Mouse (Mus musculus): Measurements from ENCODE around the gene Ksr1. TPM values are rescaled to one million over a fixed set of nuclear protein-coding genes. Genes with fewer than 3 reads are reported as not detected.

Gene Ksr1
- total and polyA plus RNA-seq, 2 experiments from 2014 or later = 1.9 to 51.3 TPM

DNA sequence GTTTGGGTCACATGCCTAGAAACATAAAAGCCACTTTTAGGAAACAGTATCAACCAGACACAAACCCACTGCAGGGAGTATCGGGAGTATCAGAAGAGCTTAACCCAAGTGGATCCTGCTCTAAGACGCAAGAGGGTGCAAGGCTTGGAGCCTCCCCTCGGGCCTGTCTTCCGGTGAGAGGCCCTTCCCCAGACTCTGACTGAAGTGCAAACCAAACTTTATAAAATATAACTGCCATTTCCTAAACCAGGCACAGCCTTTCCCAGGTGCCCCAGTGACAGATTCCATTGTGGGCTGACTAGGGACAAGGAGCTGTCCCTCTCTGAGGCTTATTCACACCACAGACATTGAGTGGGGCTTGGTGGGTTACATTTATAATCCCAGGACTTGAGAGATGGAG, 123.4 kb downstream of the Ksr1 start:
- no peak for TF ChIP-seq CTCF (IDR thresholded peaks at IDR 0.05; ENCODE audit: low read depth)
- WGBS = 81% methylated on average over 4 of the region's 4 CpGs
- ATAC-seq (no peak), DNase-seq (ENCODE audit: low spot score) (no peak)
- Histone ChIP-seq H3K9ac (replicated peaks; ENCODE audit: low read length) (no peak overlapping the region), H3K4me1 (ENCODE audit: insufficient read depth, low read length) (no peaks in the 10 kb centered on the region), H3K27me3 (ENCODE audit: insufficient read depth, low read length) (no peaks in the 10 kb centered on the region), H3K9me3 (ENCODE audit: low read length) (no peaks in the 10 kb centered on the region), H3K36me3 (ENCODE audit: insufficient read depth, low read length) (peaks cover 19% of the 10 kb centered on the region), H3K4me2 (ENCODE audit: low read depth, low read length) (no peak overlapping the region), H3K27ac (no peak overlapping the region), H3K4me3 (ENCODE audit: low read length) (no peak overlapping the region)

DNA sequence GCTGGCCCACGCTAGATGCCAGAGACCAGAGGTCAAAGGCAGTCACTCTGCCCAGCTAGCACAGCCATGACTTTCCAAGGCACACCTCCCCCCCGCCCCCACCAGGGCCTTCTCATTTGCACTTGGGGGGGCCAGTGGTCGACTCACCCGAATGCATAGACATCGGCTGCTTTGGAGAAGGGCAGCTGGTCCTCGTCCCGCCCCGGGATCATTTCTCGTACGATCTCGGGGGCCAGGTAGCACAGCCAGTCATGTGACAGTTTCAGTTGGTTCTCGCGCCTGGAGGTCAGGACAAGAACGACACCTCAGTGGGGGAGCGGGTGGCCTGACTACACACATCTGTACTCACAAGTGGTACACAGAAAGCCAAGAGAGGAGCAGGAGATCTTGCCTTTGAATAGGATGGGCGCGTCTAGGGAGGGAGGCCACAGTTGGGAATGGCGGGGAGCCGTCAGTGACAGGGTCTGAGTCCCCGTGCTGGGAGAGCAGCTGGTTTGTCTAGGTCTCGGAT, 125.6 kb downstream of the Ksr1 start:
- TF ChIP-seq CTCF (IDR thresholded peaks at IDR 0.05; ENCODE audit: low read depth) = no peak
- no peak overlapping the region for H3K4me2 ChIP-seq (ENCODE audit: low read depth, low read length)
- ATAC-seq (no peak), DNase-seq (ENCODE audit: low spot score) (no peak)
- no peak overlapping the region for H3K4me3 ChIP-seq (ENCODE audit: low read length)
- no peaks in the 10 kb centered on the region for H3K27me3 ChIP-seq (ENCODE audit: insufficient read depth, low read length)
- H3K4me1 ChIP-seq (ENCODE audit: insufficient read depth, low read length) = no peaks in the 10 kb centered on the region
- 75% methylated on average over 21 of the region's 21 CpGs for WGBS
- H3K27ac ChIP-seq = no peak overlapping the region
- no peaks in the 10 kb centered on the region for H3K9me3 ChIP-seq (ENCODE audit: low read length)
- H3K9ac ChIP-seq (replicated peaks; ENCODE audit: low read length) = no peak overlapping the region
- H3K36me3 ChIP-seq (ENCODE audit: insufficient read depth, low read length) = peaks cover 17% of the 10 kb centered on the region

DNA sequence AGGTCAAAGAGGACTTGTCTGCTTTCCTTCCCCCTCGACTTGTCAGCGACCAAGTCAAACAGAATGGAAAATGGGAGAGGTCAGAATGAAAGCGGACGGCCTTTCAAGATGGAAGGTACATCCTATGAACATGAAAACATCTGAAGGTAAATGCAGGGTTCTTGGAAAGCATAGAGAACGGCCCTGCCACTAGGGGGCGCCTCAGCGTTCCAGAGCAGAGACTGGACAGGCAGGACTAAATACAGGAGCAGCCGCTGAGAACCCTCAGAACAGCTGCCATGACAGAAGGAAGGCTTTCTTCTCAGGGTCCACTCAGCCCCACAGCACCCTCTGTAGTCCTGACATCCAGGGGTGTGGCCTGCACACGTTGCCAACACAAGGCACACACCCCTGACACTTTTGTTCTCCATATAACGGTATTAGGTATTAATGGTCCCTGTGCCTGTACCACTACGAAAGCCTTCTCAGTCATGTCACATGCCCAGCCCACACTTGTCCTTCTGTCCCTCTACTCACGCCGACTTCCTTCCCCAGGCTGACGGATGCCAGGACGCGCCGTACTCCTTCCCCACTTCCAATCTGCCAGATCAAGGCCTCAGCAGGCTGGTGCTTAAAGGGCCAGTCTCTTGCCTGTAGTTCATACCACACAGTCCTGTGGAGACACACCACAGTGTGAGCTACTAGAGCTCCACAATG, 126.2 kb downstream of the Ksr1 start:
- no peak for ATAC-seq
- H3K27ac ChIP-seq = no peak overlapping the region
- no peaks in the 10 kb centered on the region for H3K4me1 ChIP-seq (ENCODE audit: insufficient read depth, low read length)
- WGBS = 81% methylated on average over 17 of the region's 17 CpGs
- H3K4me3 ChIP-seq (ENCODE audit: low read length) = no peak overlapping the region
- no peaks in the 10 kb centered on the region for H3K27me3 ChIP-seq (ENCODE audit: insufficient read depth, low read length)
- H3K9me3 ChIP-seq (ENCODE audit: low read length) = no peaks in the 10 kb centered on the region
- H3K36me3 ChIP-seq (ENCODE audit: insufficient read depth, low read length) = peaks cover 17% of the 10 kb centered on the region
- H3K4me2 ChIP-seq (ENCODE audit: low read depth, low read length) = no peak overlapping the region
- no peak for DNase-seq (ENCODE audit: low spot score)
- peak; percentile 63 for TF ChIP-seq CTCF (IDR thresholded peaks at IDR 0.05; ENCODE audit: low read depth)
- no peak overlapping the region for H3K9ac ChIP-seq (replicated peaks; ENCODE audit: low read length)

DNA sequence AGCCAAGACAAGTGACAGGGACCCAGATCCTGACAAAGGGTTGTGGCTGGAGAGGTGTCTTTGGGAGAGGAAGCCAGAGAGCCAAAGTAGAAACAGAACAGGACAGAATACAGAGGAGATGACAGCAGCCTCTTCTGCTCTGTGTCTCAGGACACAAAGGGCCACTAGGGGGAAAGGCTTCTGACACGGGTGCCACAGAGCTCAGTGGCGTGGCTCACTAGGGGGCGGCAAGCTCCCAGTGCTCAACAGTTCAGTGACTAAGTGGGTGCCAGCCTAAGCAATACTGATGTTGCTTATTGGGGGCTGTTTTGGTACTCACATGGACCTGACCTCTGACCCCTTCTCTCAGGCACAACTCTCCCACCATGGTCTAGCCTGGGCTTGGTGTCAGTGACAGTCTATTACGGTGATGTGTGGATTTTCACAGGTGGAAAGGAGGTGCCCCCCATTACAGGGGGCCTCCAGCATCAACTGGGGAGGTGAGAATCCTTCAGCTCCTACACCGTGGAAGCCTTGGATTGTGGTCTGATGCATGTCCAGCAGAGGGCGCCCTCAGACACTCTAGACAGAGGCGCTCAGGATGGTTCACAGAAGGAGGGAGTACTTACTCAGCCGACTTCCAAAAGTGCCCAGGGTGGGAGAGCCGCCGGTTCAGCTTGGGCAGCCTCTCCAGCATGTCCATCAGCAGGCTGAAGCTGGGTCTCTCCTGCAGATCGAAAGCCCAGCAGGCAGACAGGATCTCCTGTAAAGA, 127.1 kb downstream of the Ksr1 start:
- Histone ChIP-seq H3K9me3 (ENCODE audit: low read length) (no peaks in the 10 kb centered on the region), H3K27ac (no peak overlapping the region), H3K4me1 (ENCODE audit: insufficient read depth, low read length) (no peaks in the 10 kb centered on the region), H3K27me3 (ENCODE audit: insufficient read depth, low read length) (no peaks in the 10 kb centered on the region), H3K4me2 (ENCODE audit: low read depth, low read length) (no peak overlapping the region), H3K9ac (replicated peaks; ENCODE audit: low read length) (no peak overlapping the region), H3K4me3 (ENCODE audit: low read length) (no peak overlapping the region), H3K36me3 (ENCODE audit: insufficient read depth, low read length) (peaks cover 17% of the 10 kb centered on the region)
- ATAC-seq (peak; percentile 59), DNase-seq (ENCODE audit: low spot score) (peak; percentile 74)
- WGBS = 61% methylated on average over 11 of the region's 11 CpGs
- TF ChIP-seq CTCF (IDR thresholded peaks at IDR 0.05; ENCODE audit: low read depth) = peak; percentile 79

DNA sequence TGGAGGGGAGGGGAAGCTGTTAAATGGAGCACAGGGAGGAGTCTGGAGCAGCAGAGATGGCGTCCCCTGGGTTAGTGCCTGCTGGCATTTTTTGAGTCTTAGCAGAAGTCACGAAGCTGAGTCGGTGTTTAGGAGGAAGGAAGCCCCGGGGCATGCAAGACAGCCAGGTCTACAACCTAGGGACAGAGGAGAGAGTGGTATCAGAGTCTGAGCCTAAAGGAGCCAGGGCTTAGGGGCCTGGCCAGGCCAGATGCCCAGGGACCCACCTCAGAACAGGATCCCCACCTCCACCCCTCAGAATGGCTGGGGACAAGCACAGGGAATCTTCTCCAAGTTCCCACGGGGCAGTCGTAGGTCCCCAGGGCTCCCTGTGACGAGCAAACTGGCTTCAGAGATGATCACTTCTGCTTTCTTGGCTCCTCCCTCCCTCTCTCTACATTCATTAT, 129.0 kb downstream of the Ksr1 start:
- no peak overlapping the region for H3K4me3 ChIP-seq (ENCODE audit: low read length)
- H3K4me1 ChIP-seq (ENCODE audit: insufficient read depth, low read length) = no peaks in the 10 kb centered on the region
- 72% methylated on average over 7 of the region's 7 CpGs for WGBS
- no peaks in the 10 kb centered on the region for H3K27me3 ChIP-seq (ENCODE audit: insufficient read depth, low read length)
- no peak overlapping the region for H3K9ac ChIP-seq (replicated peaks; ENCODE audit: low read length)
- peaks cover 17% of the 10 kb centered on the region for H3K36me3 ChIP-seq (ENCODE audit: insufficient read depth, low read length)
- H3K4me2 ChIP-seq (ENCODE audit: low read depth, low read length) = no peak overlapping the region
- TF ChIP-seq CTCF (IDR thresholded peaks at IDR 0.05; ENCODE audit: low read depth) = no peak
- ATAC-seq (no peak), DNase-seq (ENCODE audit: low spot score) (no peak)
- no peaks in the 10 kb centered on the region for H3K9me3 ChIP-seq (ENCODE audit: low read length)
- no peak overlapping the region for H3K27ac ChIP-seq

DNA sequence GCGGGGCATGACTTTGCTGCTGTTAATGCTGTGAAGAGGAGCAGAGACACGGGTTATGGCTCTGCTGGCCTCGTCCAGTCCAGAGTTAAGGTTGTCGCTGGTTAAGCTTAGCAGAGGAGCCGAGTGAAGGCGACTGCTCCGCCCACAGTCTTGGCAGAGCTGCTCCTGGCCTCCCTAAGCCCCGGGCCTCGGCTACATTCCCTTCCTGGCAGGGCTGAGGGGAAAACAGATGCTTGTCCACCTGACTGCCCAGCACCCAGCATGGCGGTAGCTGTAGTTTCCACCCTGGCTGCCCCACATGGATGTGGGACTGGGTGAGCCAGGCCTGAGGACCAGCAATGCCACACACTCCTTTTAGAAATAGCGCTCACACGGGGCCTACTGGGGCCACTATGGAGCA, 130.0 kb downstream of the Ksr1 start:
- H3K4me3 ChIP-seq (ENCODE audit: low read length) = no peak overlapping the region
- H3K27me3 ChIP-seq (ENCODE audit: insufficient read depth, low read length) = no peaks in the 10 kb centered on the region
- peaks cover 17% of the 10 kb centered on the region for H3K36me3 ChIP-seq (ENCODE audit: insufficient read depth, low read length)
- ATAC-seq (no peak), DNase-seq (ENCODE audit: low spot score) (peak; percentile 51)
- H3K4me1 ChIP-seq (ENCODE audit: insufficient read depth, low read length) = no peaks in the 10 kb centered on the region
- no peak overlapping the region for H3K27ac ChIP-seq
- TF ChIP-seq CTCF (IDR thresholded peaks at IDR 0.05; ENCODE audit: low read depth) = no peak
- 62% methylated on average over 12 of the region's 12 CpGs for WGBS
- H3K9me3 ChIP-seq (ENCODE audit: low read length) = no peaks in the 10 kb centered on the region
- H3K4me2 ChIP-seq (ENCODE audit: low read depth, low read length) = no peak overlapping the region
- H3K9ac ChIP-seq (replicated peaks; ENCODE audit: low read length) = no peak overlapping the region

Data from hindbrain, postnatal 0 days (tissue).